Mouse (Mus musculus) embryo, embryonic 10 days (tissue): ENCODE measurements around the gene Grik3.

Experiments used
- DNase-seq: peaks from one replicate; pipeline ENCODE4 v3.0.0-alpha.2; 2015; ENCODE audit warnings: low spot score

Gene Grik3

GRCm38 (mm10) chr4:125492122-125492505 is 1.6 kb downstream of the Grik3 start:
- DNase-seq: no peak

- DNase-seq: no peak
Observed at GRCm38 (mm10) chr4:125492706-125493105, 2.2 kb downstream of the Grik3 start.

- DNase-seq: peak; percentile 35
Observed at GRCm38 (mm10) chr4:125493124-125493523, 2.6 kb downstream of the Grik3 start.

GRCm38 (mm10) chr4:125495477-125495876 is 5.0 kb downstream of the Grik3 start:
- DNase-seq: peak; percentile 38

GRCm38 (mm10) chr4:125497001-125497400 is 6.5 kb downstream of the Grik3 start:
- DNase-seq: no peak

GRCm38 (mm10) chr4:125497471-125497870 is 7.0 kb downstream of the Grik3 start:
- DNase-seq: no peak

- no peak for DNase-seq
Observed at GRCm38 (mm10) chr4:125498866-125499265, 8.4 kb downstream of the Grik3 start.

GRCm38 (mm10) chr4:125502861-125503260 is 12.4 kb downstream of the Grik3 start:
- DNase-seq: peak; percentile 88

GRCm38 (mm10) chr4:125512434-125512833 is 21.9 kb downstream of the Grik3 start:
- no peak for DNase-seq

- no peak for DNase-seq
Observed at GRCm38 (mm10) chr4:125515646-125516045, 25.1 kb downstream of the Grik3 start.

GRCm38 (mm10) chr4:125516612-125517011 is 26.1 kb downstream of the Grik3 start:
- DNase-seq: no peak

- peak; percentile 45 for DNase-seq
Observed at GRCm38 (mm10) chr4:125518861-125519260, 28.4 kb downstream of the Grik3 start.

GRCm38 (mm10) chr4:125522931-125523330 is 32.4 kb downstream of the Grik3 start:
- DNase-seq: no peak

GRCm38 (mm10) chr4:125525266-125525665 is 34.8 kb downstream of the Grik3 start:
- no peak for DNase-seq

- no peak for DNase-seq
Observed at GRCm38 (mm10) chr4:125526425-125526824, 35.9 kb downstream of the Grik3 start.

- DNase-seq: no peak
Observed at GRCm38 (mm10) chr4:125533965-125534364, 43.5 kb downstream of the Grik3 start.

GRCm38 (mm10) chr4:125534449-125534848 is 43.9 kb downstream of the Grik3 start:
- DNase-seq: peak; percentile 60

- peak; percentile 58 for DNase-seq
Observed at GRCm38 (mm10) chr4:125534991-125535401, 44.5 kb downstream of the Grik3 start.

GRCm38 (mm10) chr4:125535465-125535864 is 45.0 kb downstream of the Grik3 start:
- DNase-seq: peak; percentile 19

GRCm38 (mm10) chr4:125535977-125536376 is 45.5 kb downstream of the Grik3 start:
- DNase-seq: no peak

- DNase-seq: no peak
Observed at GRCm38 (mm10) chr4:125538301-125538965, 47.9 kb downstream of the Grik3 start.

- DNase-seq: no peak
Observed at GRCm38 (mm10) chr4:125539617-125540016, 49.1 kb downstream of the Grik3 start.

- DNase-seq: no peak
Observed at GRCm38 (mm10) chr4:125543171-125543570, 52.7 kb downstream of the Grik3 start.
